Mouse (Mus musculus): ENCODE results near the gene Ptpro.

Gene Ptpro

DNA sequence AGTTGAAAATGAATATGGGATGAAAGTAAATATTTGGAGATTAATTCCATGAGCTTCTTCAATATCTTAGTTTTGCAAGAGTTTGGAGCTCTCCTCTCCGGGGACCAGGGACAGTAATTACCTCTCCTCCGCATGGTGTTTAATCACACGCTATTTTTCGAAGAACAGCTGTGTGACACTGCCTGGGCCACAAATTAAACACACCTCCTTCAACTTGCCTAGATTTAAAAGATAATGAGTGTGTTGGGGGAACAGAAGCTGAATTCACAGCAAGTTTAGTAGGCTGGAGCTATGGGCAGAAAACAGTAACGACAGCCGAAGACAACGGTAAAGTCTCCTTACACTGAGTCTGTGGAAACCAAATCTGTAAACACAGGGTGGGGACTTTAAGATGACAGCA, 35.7 kb downstream of the Ptpro start:
- in situ Hi-C loops (cut with MboI; ENCODE audit: low pct_unique_long_range_greater_than_20kb in 1 of 2, low sequenced_read_pairs in 2 of 2, unreplicated experiment in 1 of 2), result no loop called here

GRCm38 (mm10) chr6:137288264-137288663, 36.1 kb downstream of the Ptpro start:
- in situ Hi-C loops (cut with MboI; ENCODE audit: low pct_unique_long_range_greater_than_20kb in 1 of 2, low sequenced_read_pairs in 2 of 2, unreplicated experiment in 1 of 2), result no loop called here

DNA sequence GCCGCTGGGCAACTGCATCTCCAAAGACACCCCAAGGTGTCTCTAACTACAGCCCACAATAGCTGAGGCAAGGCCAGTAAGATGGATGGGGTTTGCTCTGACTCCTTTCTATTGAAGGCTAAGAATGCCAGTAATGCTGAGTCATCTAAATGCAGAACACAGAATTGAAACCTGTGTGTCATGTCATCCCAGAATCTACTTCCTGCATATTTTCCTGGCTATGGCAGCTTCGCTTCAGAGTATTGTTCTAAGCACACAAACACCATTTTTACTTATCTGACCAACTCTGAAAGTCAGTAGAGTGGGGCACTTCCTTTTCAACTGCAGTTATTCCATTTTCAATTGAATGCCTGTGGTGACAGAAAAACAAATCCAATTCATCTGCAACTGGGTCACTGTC, 40.3 kb downstream of the Ptpro start:
- in situ Hi-C loops (cut with MboI; ENCODE audit: low pct_unique_long_range_greater_than_20kb in 1 of 2, low sequenced_read_pairs in 2 of 2, unreplicated experiment in 1 of 2), result no loop called here

DNA sequence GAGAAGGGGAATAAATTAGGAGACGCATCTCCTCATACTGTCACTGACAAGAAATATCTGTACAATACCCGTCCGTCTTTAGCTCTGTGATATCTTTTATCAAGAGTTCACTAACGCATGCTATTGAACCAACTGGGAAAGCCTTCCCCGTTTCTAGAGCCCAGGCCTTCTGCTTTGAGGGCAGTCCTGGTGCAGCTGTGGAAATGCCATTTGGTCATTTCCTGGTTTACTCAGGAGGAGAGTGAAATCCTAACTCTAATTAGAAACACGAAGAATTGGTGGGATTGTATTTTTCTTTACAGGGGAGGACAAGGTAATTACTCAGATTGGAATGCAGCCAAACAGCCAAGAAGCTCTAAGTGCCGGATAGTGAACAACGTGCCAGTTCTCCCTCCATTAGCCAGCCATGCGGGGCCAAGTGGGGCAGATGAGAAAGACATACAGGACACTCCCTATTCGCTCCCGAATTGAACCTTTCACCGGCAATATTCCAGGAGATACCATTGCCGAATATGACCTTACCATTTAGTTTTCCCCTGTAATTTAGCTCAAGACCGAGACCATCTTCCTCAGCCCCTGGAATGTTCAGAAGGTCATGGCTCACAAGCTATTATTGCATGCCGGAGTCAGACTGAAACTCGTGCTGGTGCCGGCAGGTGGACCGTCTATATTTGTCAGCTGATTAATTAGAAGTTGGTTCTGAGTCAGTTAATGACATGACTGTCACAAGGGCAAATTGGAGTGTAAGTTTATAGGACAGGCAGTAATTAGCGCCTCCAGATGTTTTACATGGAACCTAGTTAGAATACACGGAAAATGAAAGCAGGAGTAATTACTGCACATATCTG, 43.1 kb downstream of the Ptpro start:
- in situ Hi-C loops (cut with MboI; ENCODE audit: low pct_unique_long_range_greater_than_20kb in 1 of 2, low sequenced_read_pairs in 2 of 2, unreplicated experiment in 1 of 2), result no loop called here

DNA sequence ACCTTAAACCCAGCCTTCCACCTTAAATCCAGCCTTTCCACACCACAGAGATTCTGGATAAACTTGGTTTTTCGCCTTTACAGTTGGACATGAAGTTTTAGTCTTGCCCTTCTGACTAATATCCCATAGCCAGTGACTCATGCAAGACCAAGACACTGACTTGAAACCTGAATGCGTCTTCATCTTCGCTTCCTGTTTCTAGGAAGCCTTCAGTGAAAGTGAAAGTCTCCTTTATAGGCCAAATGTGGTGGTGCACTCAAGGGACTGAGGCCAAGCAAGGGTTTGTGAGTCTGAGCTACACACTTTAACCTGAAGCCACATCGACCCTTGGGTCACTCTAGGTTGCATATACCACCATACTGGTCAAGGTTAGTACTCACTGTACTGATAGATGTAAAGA, 50.4 kb downstream of the Ptpro start:
- in situ Hi-C loops (cut with MboI; ENCODE audit: low pct_unique_long_range_greater_than_20kb in 1 of 2, low sequenced_read_pairs in 2 of 2, unreplicated experiment in 1 of 2), result no loop called here

- in situ Hi-C loops (cut with MboI; ENCODE audit: low pct_unique_long_range_greater_than_20kb in 1 of 2, low sequenced_read_pairs in 2 of 2, unreplicated experiment in 1 of 2), result no loop called here
Measured at GRCm38 (mm10) chr6:137303824-137304223, 51.7 kb downstream of the Ptpro start.

DNA sequence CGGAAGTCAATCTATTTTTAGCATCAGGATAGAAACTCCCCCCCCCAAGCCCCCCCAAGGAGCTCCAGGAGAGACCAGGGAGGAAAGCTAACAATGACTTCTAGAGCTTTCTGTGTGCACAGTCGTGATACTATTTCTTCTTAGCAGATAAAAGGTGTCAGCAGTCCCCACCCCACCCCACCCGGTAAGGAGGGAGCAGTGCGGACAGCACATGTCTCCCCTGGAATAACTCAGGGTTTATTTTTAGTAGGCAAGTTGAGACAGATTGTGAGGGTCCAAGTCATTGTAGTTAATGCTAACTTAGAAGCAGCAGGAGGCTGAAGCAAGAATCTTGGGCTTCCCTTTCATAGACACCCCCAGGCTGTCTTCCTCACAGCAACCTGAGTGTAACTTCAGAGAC, 63.1 kb downstream of the Ptpro start:
- in situ Hi-C loops (cut with MboI; ENCODE audit: low pct_unique_long_range_greater_than_20kb in 1 of 2, low sequenced_read_pairs in 2 of 2, unreplicated experiment in 1 of 2), result no loop called here

DNA sequence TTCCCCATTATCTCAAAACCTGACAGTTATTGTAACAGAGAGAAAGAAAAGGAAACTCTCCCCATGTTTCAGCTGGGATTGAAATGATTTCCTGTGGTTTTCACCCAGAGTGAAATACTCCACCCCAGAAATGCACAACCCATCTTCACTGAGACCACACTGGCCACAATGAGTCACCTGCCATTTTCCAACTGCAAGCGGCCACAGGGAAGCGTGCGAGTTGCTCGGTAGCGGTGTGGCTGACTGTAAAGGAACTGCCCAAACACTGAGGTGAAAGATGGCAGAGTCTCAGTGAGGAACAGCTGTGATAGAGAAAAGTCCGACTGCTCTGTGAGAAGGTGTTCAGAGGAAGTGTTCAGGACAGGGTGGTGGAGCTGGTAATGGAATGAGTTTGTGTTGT, 64.2 kb downstream of the Ptpro start:
- in situ Hi-C loops (cut with MboI; ENCODE audit: low pct_unique_long_range_greater_than_20kb in 1 of 2, low sequenced_read_pairs in 2 of 2, unreplicated experiment in 1 of 2), result no loop called here

DNA sequence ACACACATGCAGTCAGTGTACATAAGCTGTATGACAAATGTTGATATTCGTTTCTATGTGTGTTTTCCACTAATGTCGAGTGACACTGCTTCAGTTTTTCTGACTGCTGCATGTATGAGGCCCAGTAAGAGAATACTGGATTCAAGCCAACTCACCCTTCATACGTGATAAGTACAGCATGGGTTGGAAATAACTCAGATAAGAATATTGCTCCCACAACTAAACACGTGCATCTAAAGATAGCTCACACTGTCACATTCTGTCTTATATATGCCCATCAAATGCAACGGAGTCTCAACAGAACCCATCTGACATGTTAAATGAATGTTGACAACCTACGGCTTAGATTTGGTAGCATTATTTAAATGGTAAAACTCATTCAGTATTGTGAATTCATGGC, 65.4 kb downstream of the Ptpro start:
- in situ Hi-C loops (cut with MboI; ENCODE audit: low pct_unique_long_range_greater_than_20kb in 1 of 2, low sequenced_read_pairs in 2 of 2, unreplicated experiment in 1 of 2), result no loop called here

DNA sequence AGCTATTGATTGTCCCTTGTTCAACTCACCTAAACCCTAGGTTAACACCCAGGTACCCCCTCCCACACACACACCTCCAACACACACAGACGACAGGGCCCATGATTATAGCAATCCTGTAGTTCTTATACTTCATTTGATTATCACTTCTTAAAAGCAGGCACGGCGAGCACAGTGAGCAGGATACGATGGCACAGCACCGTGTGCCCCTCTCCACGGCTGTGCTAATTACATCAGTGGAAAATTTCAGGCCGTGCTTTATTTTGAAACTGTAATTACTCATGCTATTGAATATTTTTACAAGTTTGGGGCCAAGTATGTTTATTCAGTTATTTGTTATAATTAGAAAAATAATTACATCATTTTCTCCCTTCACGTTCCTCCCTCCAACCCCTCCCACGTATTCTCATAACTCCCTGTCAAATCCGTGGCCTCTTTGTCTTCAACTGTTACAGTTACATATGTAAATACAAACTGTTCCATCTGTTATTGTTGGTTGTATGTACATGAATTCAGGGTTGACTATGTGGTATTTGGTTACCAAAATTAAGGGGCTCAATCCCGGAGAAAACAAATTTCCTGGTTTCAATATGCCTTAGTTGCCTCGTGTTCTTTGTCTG, 66.2 kb downstream of the Ptpro start:
- in situ Hi-C loops (cut with MboI; ENCODE audit: low pct_unique_long_range_greater_than_20kb in 1 of 2, low sequenced_read_pairs in 2 of 2, unreplicated experiment in 1 of 2), result no loop called here

DNA sequence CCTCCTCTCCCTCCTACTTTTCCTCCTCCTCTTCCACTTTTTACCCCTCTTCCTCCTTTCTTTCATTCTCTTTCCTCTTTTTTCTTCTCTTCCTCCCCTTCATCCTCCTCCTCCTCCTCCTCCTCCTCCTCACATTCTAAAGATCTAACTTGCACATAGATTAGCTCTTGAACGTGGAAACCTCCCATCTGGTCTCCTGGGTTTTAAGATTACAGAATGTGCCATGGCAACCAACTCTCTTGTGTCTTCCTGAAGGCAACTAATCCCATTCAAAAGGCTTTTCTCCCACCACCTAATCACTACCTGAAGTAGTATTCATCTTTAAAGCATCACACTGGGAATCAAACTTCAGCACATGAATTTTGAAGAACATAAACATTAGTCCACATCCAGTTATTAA, 67.5 kb downstream of the Ptpro start:
- in situ Hi-C loops (cut with MboI; ENCODE audit: low pct_unique_long_range_greater_than_20kb in 1 of 2, low sequenced_read_pairs in 2 of 2, unreplicated experiment in 1 of 2), result no loop called here

DNA sequence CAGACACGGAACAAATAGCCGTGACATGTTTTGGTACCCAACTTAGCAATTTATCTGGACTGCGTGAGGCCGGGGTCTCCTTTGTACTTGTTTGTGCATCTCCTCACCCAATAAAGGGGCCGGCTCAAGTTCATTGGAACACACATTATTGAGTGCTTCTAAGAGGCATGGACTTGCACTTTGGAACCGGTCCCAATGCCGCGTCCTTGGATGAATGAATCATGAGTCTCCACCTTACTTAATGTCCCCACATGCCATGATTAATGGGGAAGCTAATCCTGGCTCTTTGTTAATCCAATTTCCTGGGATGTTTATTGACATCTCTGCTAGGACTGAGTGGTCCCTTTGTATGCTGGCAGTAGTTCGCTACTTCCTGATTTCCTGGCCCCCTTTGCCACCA, 75.6 kb downstream of the Ptpro start:
- in situ Hi-C loops (cut with MboI; ENCODE audit: low pct_unique_long_range_greater_than_20kb in 1 of 2, low sequenced_read_pairs in 2 of 2, unreplicated experiment in 1 of 2), result no loop called here

GRCm38 (mm10) chr6:137328228-137328627, 76.1 kb downstream of the Ptpro start:
- in situ Hi-C loops (cut with MboI; ENCODE audit: low pct_unique_long_range_greater_than_20kb in 1 of 2, low sequenced_read_pairs in 2 of 2, unreplicated experiment in 1 of 2), result no loop called here

GRCm38 (mm10) chr6:137330782-137331181, 78.7 kb downstream of the Ptpro start:
- in situ Hi-C loops (cut with MboI; ENCODE audit: low pct_unique_long_range_greater_than_20kb in 1 of 2, low sequenced_read_pairs in 2 of 2, unreplicated experiment in 1 of 2), result no loop called here

GRCm38 (mm10) chr6:137331826-137332225, 79.7 kb downstream of the Ptpro start:
- in situ Hi-C loops (cut with MboI; ENCODE audit: low pct_unique_long_range_greater_than_20kb in 1 of 2, low sequenced_read_pairs in 2 of 2, unreplicated experiment in 1 of 2), result no loop called here

DNA sequence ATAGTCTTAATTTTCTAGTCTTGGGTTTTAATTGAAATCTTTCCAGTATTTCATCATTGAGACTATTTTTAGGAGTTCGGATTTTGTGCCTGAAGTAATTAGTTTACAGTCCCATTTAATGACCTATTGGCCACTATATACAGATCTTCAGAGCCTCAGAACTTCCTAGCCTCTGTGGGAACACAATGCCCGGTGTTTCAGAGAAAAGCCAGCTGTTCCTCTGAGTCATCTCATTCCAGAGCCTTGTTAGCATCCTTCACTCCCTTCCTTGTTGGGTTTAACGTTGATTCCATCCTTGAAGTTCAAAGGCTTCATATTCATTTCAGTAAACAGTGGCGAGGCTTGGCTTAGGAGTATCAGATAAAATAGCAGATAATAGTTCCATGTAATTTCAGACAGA, 87.0 kb downstream of the Ptpro start:
- in situ Hi-C loops (cut with MboI; ENCODE audit: low pct_unique_long_range_greater_than_20kb in 1 of 2, low sequenced_read_pairs in 2 of 2, unreplicated experiment in 1 of 2), result no loop called here

GRCm38 (mm10) chr6:137343688-137344441, 91.7 kb downstream of the Ptpro start:
- in situ Hi-C loops (cut with MboI; ENCODE audit: low pct_unique_long_range_greater_than_20kb in 1 of 2, low sequenced_read_pairs in 2 of 2, unreplicated experiment in 1 of 2), result no loop called here

DNA sequence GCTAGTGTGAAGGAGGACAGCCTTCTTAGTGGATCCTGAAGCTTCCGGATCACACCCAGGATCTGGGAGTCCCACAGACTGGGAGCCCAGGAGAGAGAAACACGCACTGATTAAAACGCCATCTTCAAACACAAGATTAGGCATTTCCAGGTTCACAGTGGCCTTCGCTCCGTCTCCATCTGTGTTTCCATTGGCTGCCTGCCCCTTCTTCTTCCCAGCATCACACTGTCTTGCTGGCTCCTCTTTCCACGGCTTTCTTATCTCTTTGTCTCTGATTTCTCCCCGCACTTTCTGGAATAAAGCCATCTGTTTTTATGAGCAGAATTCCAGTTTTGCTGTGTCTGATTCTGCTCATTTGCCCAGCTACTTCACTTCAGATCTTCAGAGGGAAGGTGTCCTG, 108.0 kb downstream of the Ptpro start:
- in situ Hi-C loops (cut with MboI; ENCODE audit: low pct_unique_long_range_greater_than_20kb in 1 of 2, low sequenced_read_pairs in 2 of 2, unreplicated experiment in 1 of 2), result no loop called here

DNA sequence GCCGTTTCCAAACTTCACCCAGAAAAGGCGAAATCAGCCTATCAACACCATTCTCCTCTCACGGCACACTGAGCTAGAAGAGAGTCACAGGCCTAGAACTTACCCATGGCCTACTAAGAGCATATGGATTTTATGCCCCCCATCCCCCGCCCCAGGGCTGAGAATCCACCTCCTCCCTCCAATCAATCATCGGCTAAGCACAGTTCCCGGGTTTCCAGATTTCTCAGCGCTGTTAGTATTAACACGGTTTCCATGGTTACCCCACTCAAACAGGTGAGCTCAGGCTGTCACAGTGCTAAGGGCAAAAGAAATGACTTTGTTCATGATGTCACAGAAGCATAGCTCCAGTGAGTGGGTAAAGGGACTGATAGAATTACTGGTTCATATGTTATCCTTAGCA, 110.1 kb downstream of the Ptpro start:
- in situ Hi-C loops (cut with MboI; ENCODE audit: low pct_unique_long_range_greater_than_20kb in 1 of 2, low sequenced_read_pairs in 2 of 2, unreplicated experiment in 1 of 2), result no loop called here

- in situ Hi-C loops (cut with MboI; ENCODE audit: low pct_unique_long_range_greater_than_20kb in 1 of 2, low sequenced_read_pairs in 2 of 2, unreplicated experiment in 1 of 2), result no loop called here
Measured at GRCm38 (mm10) chr6:137364681-137365080, 112.6 kb downstream of the Ptpro start.
